Mouse (Mus musculus): ENCODE measurements around the gene Fat4. TPM values are rescaled to one million over a fixed set of nuclear protein-coding genes. Genes with fewer than 3 reads are reported as not detected.
A peak's percentile ranks its signal among the peaks of the same experiment; 100 is the strongest.

Fat4 gene
- polyA plus RNA-seq, 1 experiment from 2014 or later = 7.6 TPM

DNA sequence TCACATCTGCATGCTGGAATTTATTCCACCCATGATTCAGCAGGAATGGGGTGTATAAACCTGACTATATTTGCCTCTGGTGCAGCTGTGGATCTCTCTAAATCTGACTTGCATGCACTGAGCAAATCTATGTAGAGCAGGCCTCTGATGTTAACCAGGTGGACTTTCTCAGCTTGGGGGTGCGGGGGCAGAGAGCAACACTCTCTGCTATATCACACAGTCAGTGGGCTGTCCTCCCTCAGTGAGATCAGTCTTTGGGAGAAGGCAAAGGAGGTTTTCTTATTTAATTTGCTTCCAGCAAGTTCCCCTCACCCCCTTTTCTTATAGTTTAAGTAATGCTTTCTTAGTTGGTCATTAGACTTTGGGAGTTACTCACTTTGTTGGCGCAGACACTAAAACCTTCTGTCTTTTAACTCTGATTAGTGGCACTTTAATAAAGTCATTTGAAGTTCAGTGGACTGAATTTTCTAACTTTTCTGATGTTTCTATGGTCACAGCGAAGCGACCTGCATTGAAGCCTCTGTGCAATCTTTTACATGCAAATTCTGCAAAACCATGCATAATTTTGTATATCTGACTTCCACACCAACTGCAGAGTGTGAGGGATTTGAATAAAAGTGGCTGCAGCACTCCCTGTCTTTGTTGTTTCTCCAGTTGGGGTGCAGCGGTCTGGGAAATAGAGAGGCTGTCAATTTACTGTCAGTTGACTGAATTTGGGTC is 26.2 kb downstream of the Fat4 start:
- Histone ChIP-seq H3K27ac (no peak overlapping the region), H3K27me3 (ENCODE audit: poor library complexity, severe bottlenecking) (no peaks in the 10 kb centered on the region), H3K4me1 (peaks cover 36% of the 10 kb centered on the region), H3K4me3 (no peak overlapping the region), H3K9me3 (no peaks in the 10 kb centered on the region), H3K36me3 (replicated peaks) (peaks cover 9% of the 10 kb centered on the region)
- WGBS = 41% methylated on average over 5 of the region's 5 CpGs
- DNase-seq (ENCODE audit: extremely low spot score, low spot score) = no peak

DNA sequence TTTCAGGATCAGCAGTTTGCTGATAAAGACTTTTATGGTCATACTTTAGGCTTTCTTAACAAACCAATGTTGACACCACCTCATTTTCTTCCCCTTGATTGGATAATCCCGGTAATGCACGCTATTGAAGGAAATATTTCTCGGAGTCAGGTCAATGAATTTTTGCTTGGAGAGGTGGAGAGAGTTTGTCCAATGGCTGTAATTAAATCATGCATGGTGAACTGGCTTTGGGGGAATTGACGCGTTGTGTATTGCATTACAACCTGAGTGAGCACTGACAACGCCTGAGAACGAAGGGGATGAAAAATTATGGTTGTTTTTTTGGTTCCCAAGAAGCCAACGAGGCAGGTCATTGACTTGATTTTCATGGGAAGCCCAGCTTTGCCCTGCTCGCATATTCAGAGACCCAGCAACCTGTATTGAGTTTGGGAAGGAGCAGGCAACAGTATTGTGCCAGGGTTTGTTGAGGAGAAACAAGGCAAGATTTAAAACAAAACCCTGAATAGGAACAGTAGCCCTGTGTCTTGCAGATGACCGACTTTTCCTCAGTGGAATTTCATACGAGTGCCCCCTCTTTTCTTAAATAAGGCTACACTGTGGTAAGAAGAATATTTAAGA is 26.9 kb downstream of the Fat4 start:
- 30% methylated on average over 11 of the region's 11 CpGs for whole genome bisulfite sequencing
- Histone ChIP-seq H3K4me1 (peaks cover 30% of the 10 kb centered on the region), H3K27ac (no peak overlapping the region)

DNA sequence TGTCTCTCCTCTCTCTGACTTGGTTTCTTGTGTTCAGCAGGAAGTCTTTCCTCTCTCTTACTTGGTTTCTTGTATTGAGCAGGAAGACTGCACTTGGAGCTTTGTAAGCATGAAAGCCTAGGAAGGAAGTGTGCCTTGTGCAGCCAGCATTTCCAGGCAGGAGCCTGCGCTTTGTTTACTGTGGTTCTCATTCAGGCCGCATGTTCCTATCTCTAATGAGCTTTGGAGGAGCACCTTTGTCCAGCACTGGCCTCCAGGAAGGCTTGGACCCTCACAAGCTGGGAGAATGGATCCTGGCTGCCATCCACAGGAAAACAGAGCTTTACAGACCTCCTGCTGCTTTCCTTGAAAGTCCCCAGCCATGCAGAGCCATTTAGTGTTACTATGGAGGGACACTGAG is 32.2 kb downstream of the Fat4 start:
- DNase-seq (ENCODE audit: extremely low spot score, low spot score) = no peak
- 40% methylated on average over 2 of the region's 2 CpGs for WGBS
- no peaks in the 10 kb centered on the region for H3K9me3 ChIP-seq
- H3K36me3 ChIP-seq (replicated peaks) = peaks cover 28% of the 10 kb centered on the region
- peaks cover 12% of the 10 kb centered on the region for H3K4me1 ChIP-seq
- H3K27me3 ChIP-seq (ENCODE audit: poor library complexity, severe bottlenecking) = no peaks in the 10 kb centered on the region
- H3K4me3 ChIP-seq = no peak overlapping the region
- peak overlapping the region; percentile 58; the same call in 1 of the 2 replicates for H3K27ac ChIP-seq

More for the DNA sequence above, 26.9 kb downstream of the Fat4 start:
- H3K9me3 ChIP-seq = no peaks in the 10 kb centered on the region
- no peak for DNase-seq (ENCODE audit: extremely low spot score, low spot score)
- peaks cover 10% of the 10 kb centered on the region for H3K36me3 ChIP-seq (replicated peaks)
- H3K27me3 ChIP-seq (ENCODE audit: poor library complexity, severe bottlenecking) = no peaks in the 10 kb centered on the region
- H3K4me3 ChIP-seq = no peak overlapping the region

DNA sequence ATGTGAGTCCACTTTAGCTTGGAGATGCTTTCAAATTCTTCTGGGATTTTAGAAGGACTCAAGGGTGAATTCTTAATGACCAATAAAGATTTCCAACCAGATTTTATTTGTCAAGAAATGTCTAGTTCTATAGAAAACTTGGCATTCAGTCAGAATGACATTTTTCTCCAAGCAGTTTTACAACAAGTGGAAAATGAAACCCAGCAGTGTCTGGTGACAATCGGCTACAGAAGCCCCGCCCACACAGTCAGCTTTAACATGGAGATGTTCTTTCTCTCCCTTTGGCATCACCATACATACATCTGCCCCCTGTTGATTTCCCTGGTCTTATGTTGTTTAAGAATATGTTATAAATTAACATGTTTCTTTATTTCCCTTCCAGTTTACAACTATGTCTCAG is 34.3 kb downstream of the Fat4 start:
- peaks cover 31% of the 10 kb centered on the region for H3K36me3 ChIP-seq (replicated peaks)
- DNase-seq (ENCODE audit: extremely low spot score, low spot score) = no peak
- no peaks in the 10 kb centered on the region for H3K27me3 ChIP-seq (ENCODE audit: poor library complexity, severe bottlenecking)
- H3K4me3 ChIP-seq = no peak overlapping the region
- H3K4me1 ChIP-seq = peaks cover 7% of the 10 kb centered on the region
- H3K27ac ChIP-seq = no peak overlapping the region
- 93% methylated on average over 2 of the region's 2 CpGs for WGBS
- no peaks in the 10 kb centered on the region for H3K9me3 ChIP-seq

DNA sequence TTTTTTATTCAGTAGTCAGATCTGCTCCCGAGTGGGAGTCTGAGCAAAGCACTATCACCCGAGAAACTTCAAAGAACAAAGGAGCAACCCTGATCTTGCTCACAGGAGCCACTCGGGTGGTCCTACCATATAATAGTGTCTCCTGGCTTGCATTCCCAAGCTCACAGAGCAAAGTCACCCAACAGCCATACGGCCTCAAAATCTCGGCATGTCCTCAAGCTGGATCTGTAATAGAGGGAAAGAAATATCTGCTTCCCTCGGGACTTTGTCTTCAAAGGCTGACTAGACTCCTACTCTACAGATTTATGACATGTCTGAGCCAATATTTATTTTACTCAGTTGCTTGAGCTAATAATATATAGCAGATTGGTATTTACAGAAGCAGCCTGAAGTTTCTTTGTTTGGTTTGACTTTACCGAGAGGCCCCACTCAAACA is 36.5 kb downstream of the Fat4 start:
- H3K36me3 ChIP-seq (replicated peaks) = peaks cover 21% of the 10 kb centered on the region
- no peak for DNase-seq (ENCODE audit: extremely low spot score, low spot score)
- no peaks in the 10 kb centered on the region for H3K9me3 ChIP-seq
- H3K4me3 ChIP-seq = no peak overlapping the region
- 89% methylated on average over 7 of the region's 7 CpGs for WGBS
- H3K27ac ChIP-seq = no peak overlapping the region
- peaks cover 7% of the 10 kb centered on the region for H3K4me1 ChIP-seq
- no peaks in the 10 kb centered on the region for H3K27me3 ChIP-seq (ENCODE audit: poor library complexity, severe bottlenecking)

DNA sequence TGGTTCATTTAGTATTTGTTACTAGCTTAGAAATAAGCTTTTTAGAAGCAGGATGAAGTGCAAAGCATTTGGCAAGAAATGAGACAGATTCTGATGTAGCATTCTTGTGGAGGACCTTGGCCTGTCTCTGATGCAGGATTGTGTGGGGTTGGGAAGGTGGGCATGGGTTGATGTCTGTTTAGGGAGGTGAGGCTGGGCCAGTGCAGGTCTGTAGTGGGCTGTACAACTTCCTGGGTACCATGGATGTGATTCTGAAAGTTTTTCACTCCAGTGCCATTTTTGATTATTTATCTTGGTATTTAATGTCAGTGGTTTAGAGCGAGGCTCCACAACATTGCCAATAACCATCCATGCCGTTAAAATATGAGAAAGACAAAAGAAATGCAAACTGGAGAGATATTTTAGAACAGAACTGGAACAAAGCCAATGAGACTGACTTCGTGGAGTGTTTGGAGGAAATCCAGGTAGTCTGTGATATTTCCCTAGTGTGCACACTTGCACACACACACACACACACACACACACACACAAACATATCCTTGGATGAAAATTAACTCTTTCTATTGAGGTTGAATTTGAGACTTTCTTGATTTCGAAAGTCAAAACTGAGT is 41.4 kb downstream of the Fat4 start:
- no peak for DNase-seq (ENCODE audit: extremely low spot score, low spot score)
- Histone ChIP-seq H3K36me3 (replicated peaks) (peaks cover 11% of the 10 kb centered on the region; the same call in 1 of the 2 replicates), H3K27me3 (ENCODE audit: poor library complexity, severe bottlenecking) (no peaks in the 10 kb centered on the region), H3K4me1 (no peaks in the 10 kb centered on the region), H3K9me3 (no peaks in the 10 kb centered on the region), H3K27ac (no peak overlapping the region), H3K4me3 (no peak overlapping the region)
- 92% methylated on average over 4 of the region's 4 CpGs for WGBS

DNA sequence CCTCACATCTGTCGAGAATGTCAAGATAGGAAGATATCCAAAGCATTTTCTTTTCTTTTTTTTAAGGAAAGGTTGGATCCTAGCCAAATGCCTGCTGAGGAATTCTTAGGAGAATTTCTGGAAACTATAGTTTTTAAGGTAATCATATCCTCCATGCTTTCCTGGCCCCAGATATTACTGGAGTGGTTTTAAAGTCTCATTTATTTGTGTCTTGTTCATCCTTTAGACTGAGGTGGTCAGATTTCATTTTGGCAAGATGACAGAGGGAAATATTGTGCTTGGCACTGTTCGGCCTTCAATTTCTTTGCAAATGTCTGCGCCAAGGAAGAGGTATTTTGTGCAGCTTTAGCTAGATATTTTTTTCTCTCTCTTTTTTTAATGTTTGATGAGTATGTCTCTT is 42.0 kb downstream of the Fat4 start:
- peaks cover 7% of the 10 kb centered on the region; the same call in 1 of the 2 replicates for H3K36me3 ChIP-seq (replicated peaks)
- 96% methylated on average over 3 of the region's 3 CpGs for WGBS
- DNase-seq (ENCODE audit: extremely low spot score, low spot score) = no peak
- H3K4me1 ChIP-seq = no peaks in the 10 kb centered on the region
- no peaks in the 10 kb centered on the region for H3K27me3 ChIP-seq (ENCODE audit: poor library complexity, severe bottlenecking)
- H3K27ac ChIP-seq = no peak overlapping the region
- H3K4me3 ChIP-seq = no peak overlapping the region
- no peaks in the 10 kb centered on the region for H3K9me3 ChIP-seq

DNA sequence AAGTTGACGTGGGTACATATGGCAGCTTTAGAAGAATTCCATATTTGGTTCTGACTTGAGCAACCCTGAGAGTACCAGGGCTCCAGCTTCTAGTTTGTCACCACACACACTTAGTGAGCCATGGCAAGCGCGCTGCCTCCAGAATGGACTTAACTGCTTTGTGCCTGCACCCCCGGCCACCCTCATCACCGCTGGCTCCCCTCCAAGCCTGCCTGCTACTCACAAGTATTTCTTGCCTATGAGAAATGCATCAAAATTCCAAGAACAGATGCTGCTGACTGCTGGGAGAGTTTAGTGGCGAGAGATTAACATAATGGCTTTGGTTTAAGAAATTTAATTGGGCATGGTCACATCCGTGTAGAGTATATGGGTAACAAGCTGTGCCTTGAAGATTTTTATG is 48.0 kb downstream of the Fat4 start:
- Histone ChIP-seq H3K4me1 (peaks cover 23% of the 10 kb centered on the region), H3K27ac (no peak overlapping the region), H3K36me3 (replicated peaks) (no peaks in the 10 kb centered on the region; the same call in 1 of the 2 replicates), H3K27me3 (ENCODE audit: poor library complexity, severe bottlenecking) (no peaks in the 10 kb centered on the region), H3K4me3 (no peak overlapping the region), H3K9me3 (no peaks in the 10 kb centered on the region)
- DNase-seq (ENCODE audit: extremely low spot score, low spot score) = no peak
- WGBS = 91% methylated on average over 7 of the region's 7 CpGs

DNA sequence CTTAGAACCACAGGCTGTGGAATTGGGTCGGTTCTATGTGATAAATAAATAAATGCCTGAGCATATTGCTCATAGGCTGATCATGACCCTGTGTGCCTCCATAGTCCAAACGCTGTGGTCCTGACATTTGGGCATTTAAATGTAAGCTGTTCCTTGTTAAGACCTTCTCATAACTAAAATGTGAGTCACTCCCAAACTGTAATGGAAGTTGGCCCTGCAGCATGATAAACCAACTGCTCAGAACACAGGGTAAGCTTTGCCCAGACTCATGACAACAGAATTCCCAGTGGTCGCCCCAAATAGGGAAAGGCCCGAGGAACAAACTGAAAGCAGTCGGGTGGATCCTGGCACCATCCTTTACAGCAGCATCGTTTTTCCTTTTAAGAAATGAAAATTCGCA is 49.7 kb downstream of the Fat4 start:
- H3K4me1 ChIP-seq = peaks cover 31% of the 10 kb centered on the region

DNA sequence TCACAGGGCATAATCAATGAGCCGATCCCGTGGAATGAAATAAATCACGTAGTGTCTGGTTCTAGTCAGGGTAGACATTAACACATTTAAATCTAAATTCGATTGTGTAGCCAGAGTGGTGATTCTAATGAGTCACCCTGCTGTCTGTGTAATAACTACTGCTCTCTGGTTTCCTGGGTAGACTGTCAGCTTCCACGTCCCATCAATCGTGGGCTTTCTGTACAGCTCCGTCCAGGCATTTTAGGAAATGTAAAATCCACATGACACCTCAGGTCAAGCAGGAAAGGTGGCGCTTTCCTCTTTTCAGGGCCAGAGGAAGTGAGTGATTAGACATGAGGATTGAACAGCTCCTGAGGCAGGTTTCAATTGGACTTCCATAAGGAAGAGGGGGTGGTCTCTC is 50.4 kb downstream of the Fat4 start:
- Histone ChIP-seq H3K27ac (no peak overlapping the region), H3K4me1 (peaks cover 31% of the 10 kb centered on the region), H3K27me3 (ENCODE audit: poor library complexity, severe bottlenecking) (no peaks in the 10 kb centered on the region), H3K4me3 (no peak overlapping the region), H3K9me3 (no peaks in the 10 kb centered on the region), H3K36me3 (replicated peaks) (peaks cover 12% of the 10 kb centered on the region)
- DNase-seq (ENCODE audit: extremely low spot score, low spot score) = no peak
- WGBS = 91% methylated on average over 8 of the region's 8 CpGs

More for the DNA sequence above, 49.7 kb downstream of the Fat4 start:
- no peaks in the 10 kb centered on the region for H3K9me3 ChIP-seq
- WGBS = 94% methylated on average over 7 of the region's 7 CpGs
- no peak overlapping the region for H3K27ac ChIP-seq
- no peaks in the 10 kb centered on the region for H3K27me3 ChIP-seq (ENCODE audit: poor library complexity, severe bottlenecking)
- H3K36me3 ChIP-seq (replicated peaks) = peaks cover 6% of the 10 kb centered on the region; the same call in 1 of the 2 replicates
- H3K4me3 ChIP-seq = no peak overlapping the region
- DNase-seq (ENCODE audit: extremely low spot score, low spot score) = no peak

DNA sequence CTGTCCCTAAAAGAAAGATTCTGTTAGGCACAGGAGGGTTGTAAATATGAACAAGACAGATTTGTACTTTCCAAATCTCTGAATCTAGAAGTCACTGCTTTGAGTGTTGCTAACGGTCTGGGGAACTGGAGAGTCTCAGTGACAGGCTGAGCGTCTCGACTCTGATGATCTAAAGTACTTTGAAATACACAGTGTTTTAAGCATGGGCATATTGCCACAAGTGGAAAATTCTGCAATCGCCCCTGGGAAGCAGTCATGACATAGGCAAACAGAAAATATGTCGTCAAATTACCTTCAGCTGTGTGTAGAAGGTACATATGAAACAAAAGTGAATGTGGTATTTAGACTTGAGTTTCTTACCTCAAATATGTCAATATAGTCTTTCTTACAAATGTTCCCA is 51.4 kb downstream of the Fat4 start:
- H3K27me3 ChIP-seq (ENCODE audit: poor library complexity, severe bottlenecking) = no peaks in the 10 kb centered on the region
- H3K27ac ChIP-seq = no peak overlapping the region
- H3K4me3 ChIP-seq = no peak overlapping the region
- peaks cover 31% of the 10 kb centered on the region for H3K4me1 ChIP-seq
- WGBS = 91% methylated on average over 5 of the region's 5 CpGs
- H3K36me3 ChIP-seq (replicated peaks) = peaks cover 22% of the 10 kb centered on the region
- no peaks in the 10 kb centered on the region for H3K9me3 ChIP-seq
- no peak for DNase-seq (ENCODE audit: extremely low spot score, low spot score)

DNA sequence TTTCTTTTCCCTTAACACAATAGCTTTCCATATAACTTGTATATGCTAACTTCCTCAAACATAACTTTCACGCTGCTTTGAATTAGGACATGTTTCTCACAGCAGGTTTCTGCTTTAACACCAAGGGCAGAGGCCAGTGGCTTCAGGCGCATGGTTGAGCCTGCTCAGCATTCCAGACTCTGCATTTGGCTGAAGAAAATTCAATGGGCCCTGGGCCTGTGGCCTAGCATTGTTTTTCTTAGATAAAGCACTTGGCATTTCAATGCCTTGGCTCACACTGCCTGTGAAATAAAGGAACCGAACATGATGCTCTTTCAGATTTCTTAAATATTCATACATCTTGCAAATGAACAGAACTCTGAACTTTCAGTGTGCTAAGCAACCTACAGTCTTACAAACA is 52.8 kb downstream of the Fat4 start:
- no peaks in the 10 kb centered on the region for H3K9me3 ChIP-seq
- no peaks in the 10 kb centered on the region for H3K27me3 ChIP-seq (ENCODE audit: poor library complexity, severe bottlenecking)
- H3K4me3 ChIP-seq = no peak overlapping the region
- peaks cover 28% of the 10 kb centered on the region for H3K36me3 ChIP-seq (replicated peaks)
- peaks cover 31% of the 10 kb centered on the region for H3K4me1 ChIP-seq
- WGBS = 21% methylated on average over 3 of the region's 3 CpGs
- peak overlapping the region; percentile 45; the same call in 1 of the 2 replicates for H3K27ac ChIP-seq
- peak; percentile 19 for DNase-seq (ENCODE audit: extremely low spot score, low spot score)

DNA sequence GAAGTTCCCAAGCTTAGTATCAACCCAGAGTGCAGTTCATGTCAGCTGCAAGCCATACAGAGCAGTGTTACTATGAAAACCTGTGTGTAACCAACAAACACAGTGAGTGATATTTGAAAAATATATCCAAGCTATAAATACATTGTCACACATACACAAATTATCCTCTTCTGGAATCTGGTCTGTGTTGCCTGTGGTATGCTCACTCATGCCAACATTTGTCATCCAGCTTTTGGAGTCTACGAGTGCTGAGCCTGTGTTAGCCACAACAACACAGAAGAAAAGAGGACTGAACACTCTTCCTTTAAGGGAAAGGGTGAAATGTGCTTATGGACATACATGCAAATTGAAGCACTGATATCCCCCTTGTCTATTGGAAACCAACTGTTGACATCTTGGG is 53.6 kb downstream of the Fat4 start:
- Histone ChIP-seq H3K27me3 (ENCODE audit: poor library complexity, severe bottlenecking) (no peaks in the 10 kb centered on the region), H3K36me3 (replicated peaks) (peaks cover 31% of the 10 kb centered on the region), H3K27ac (no peak overlapping the region), H3K4me1 (peaks cover 31% of the 10 kb centered on the region), H3K4me3 (no peak overlapping the region), H3K9me3 (no peaks in the 10 kb centered on the region)
- 85% methylated on average over 1 of the region's 1 CpGs for WGBS
- DNase-seq (ENCODE audit: extremely low spot score, low spot score) = no peak
